Mouse (Mus musculus) kidney, embryonic 14.5 days (tissue): ENCODE results near the gene Ccnt1. TPM values are rescaled to one million over a fixed set of nuclear protein-coding genes. Genes with fewer than 3 reads are reported as not detected.

ENCODE experiments used
- ATAC-seq: fragments of 200-750 bp; cut with Nextera tagmentation; 2 replicates; pipeline ENCODE4 v1.8.0; 2017; ENCODE audit warnings: moderate number of reproducible peaks, mild to moderate bottlenecking, moderate TSS enrichment, moderate library complexity; ENCODE audit not compliant: low FRiP score, low TSS enrichment
- H3K27ac ChIP-seq: fragments of 300-500 bp; sonication (generic); 2 replicates; pipeline ENCODE4 v1.5.1; 2014; ENCODE audit warnings: low read depth, mild to moderate bottlenecking, low read length, moderate library complexity, mixed read lengths
- H3K27me3 ChIP-seq: fragments of 300-500 bp; sonication (generic); 2 replicates; pipeline ENCODE4 v1.6.1; 2014; ENCODE audit warnings: mild to moderate bottlenecking, low read length; ENCODE audit not compliant: control insufficient read depth, insufficient read depth
- H3K36me3 ChIP-seq: fragments of 300-500 bp; sonication (generic); 2 replicates; pipeline ENCODE4 v1.6.1; 2014; ENCODE audit warnings: low read length, mixed read lengths; ENCODE audit not compliant: control insufficient read depth, insufficient read depth
- H3K4me1 ChIP-seq: fragments of 300-500 bp; sonication (generic); 2 replicates; pipeline ENCODE4 v1.6.1; 2014; ENCODE audit warnings: low read length, mixed read lengths; ENCODE audit not compliant: control insufficient read depth, insufficient read depth
- H3K4me2 ChIP-seq: fragments of 300-500 bp; sonication (generic); replicated peaks from 2 replicates; pipeline ENCODE4 v1.6.1; 2014; ENCODE audit warnings: low read depth, mild to moderate bottlenecking, low read length
- H3K4me3 ChIP-seq: fragments of 300-500 bp; sonication (generic); 2 replicates; pipeline ENCODE4 v1.5.1; 2014; ENCODE audit warnings: mild to moderate bottlenecking, low read length
- H3K9ac ChIP-seq: fragments of 300-500 bp; sonication (generic); 2 replicates; pipeline ENCODE4 v1.6.1; 2014; ENCODE audit warnings: low read depth, mild to moderate bottlenecking, low read length, moderate library complexity
- H3K9me3 ChIP-seq: fragments of 300-500 bp; sonication (generic); 2 replicates; pipeline ENCODE4 v1.6.1; 2016; ENCODE audit warnings: low read length; ENCODE audit not compliant: control insufficient read depth
- WGBS: fragments of 180-500 bp; shearing (Covaris S2); extraction: QIAGEN DNeasy Blood & Tissue Kit; methylation state at CpG from one replicate; pipeline ENCODE4 v1.1.7; 2014; 5-methylcytosine and 5-hydroxymethylcytosine counted together
- polyA plus RNA-seq: library from polyadenylated mRNA; unstranded; fragments of >200 nt; fragmentation: Nextera tagmentation; extraction: Ambion mirVana; gene quantifications from 2 replicates; pipeline ENCODE4 v1.2.1, GENCODE M21; 2014

Ccnt1 gene
- polyA plus RNA-seq, 1 experiment from 2014 or later = 72.9 TPM

- Histone ChIP-seq H3K36me3 (peaks cover 10% of the 10 kb centered on the region; the same call in 1 of the 2 replicates), H3K4me2 (peak overlapping the region; percentile 54), H3K9ac (peak overlapping the region; percentile 88), H3K4me1 (peaks cover 20% of the 10 kb centered on the region), H3K4me3 (peak overlapping the region; percentile 74), H3K27me3 (no peaks in the 10 kb centered on the region), H3K27ac (peak overlapping the region; percentile 98), H3K9me3 (no peaks in the 10 kb centered on the region)
- peak; percentile 11; the same call in 1 of the 2 replicates for ATAC-seq
- WGBS = 3% methylated on average over 22 of the region's 22 CpGs
Measured at GRCm38 (mm10) chr15:98568256-98569033, 2.3 kb downstream of the Ccnt1 start.

- Histone ChIP-seq H3K4me1 (peaks cover 20% of the 10 kb centered on the region), H3K9me3 (no peaks in the 10 kb centered on the region), H3K36me3 (peaks cover 19% of the 10 kb centered on the region; the same call in 1 of the 2 replicates), H3K9ac (peak overlapping the region; percentile 88), H3K4me2 (peak overlapping the region; percentile 70), H3K27ac (peak overlapping the region; percentile 98), H3K27me3 (no peaks in the 10 kb centered on the region), H3K4me3 (peak overlapping the region; percentile 74)
- WGBS = under 1% methylated on average over 88 of the region's 88 CpGs
- ATAC-seq = peak; percentile 97
Measured at GRCm38 (mm10) chr15:98567278-98568134, 3.2 kb downstream of the Ccnt1 start.

- H3K27ac ChIP-seq = peak overlapping the region; percentile 89
- H3K4me2 ChIP-seq = peak overlapping the region; percentile 70
- H3K36me3 ChIP-seq = peaks cover 22% of the 10 kb centered on the region; the same call in 1 of the 2 replicates
- peaks cover 20% of the 10 kb centered on the region for H3K4me1 ChIP-seq
- ATAC-seq = no peak
- H3K9ac ChIP-seq = peak overlapping the region; percentile 78
- WGBS = 0% methylated on average over 15 of the region's 15 CpGs
- no peaks in the 10 kb centered on the region for H3K9me3 ChIP-seq
- H3K4me3 ChIP-seq = peak overlapping the region; percentile 74
- H3K27me3 ChIP-seq = no peaks in the 10 kb centered on the region
Measured at GRCm38 (mm10) chr15:98566973-98567277, 3.8 kb downstream of the Ccnt1 start.

- Histone ChIP-seq H3K4me3 (no peak overlapping the region), H3K9ac (no peak overlapping the region), H3K4me1 (no peaks in the 10 kb centered on the region), H3K36me3 (peaks cover 67% of the 10 kb centered on the region), H3K9me3 (no peaks in the 10 kb centered on the region), H3K27me3 (no peaks in the 10 kb centered on the region), H3K27ac (no peak overlapping the region), H3K4me2 (no peak overlapping the region)
- ATAC-seq = no peak
- WGBS = 92% methylated on average over 5 of the region's 5 CpGs
Measured at GRCm38 (mm10) chr15:98557186-98557585, 13.5 kb downstream of the Ccnt1 start.

- Histone ChIP-seq H3K27ac (no peak overlapping the region), H3K36me3 (peaks cover 78% of the 10 kb centered on the region)
- WGBS = 94% methylated on average over 4 of the region's 4 CpGs
Measured at GRCm38 (mm10) chr15:98555881-98556280, 14.8 kb downstream of the Ccnt1 start.

GRCm38 (mm10) chr15:98552758-98553157, 18.0 kb downstream of the Ccnt1 start:
- 86% methylated on average over 2 of the region's 2 CpGs for WGBS
- ATAC-seq = no peak
- no peaks in the 10 kb centered on the region for H3K9me3 ChIP-seq
- no peak overlapping the region for H3K9ac ChIP-seq
- no peaks in the 10 kb centered on the region for H3K4me1 ChIP-seq
- H3K27ac ChIP-seq = no peak overlapping the region
- H3K4me2 ChIP-seq = no peak overlapping the region
- no peaks in the 10 kb centered on the region for H3K27me3 ChIP-seq
- no peak overlapping the region for H3K4me3 ChIP-seq
- peaks cover 64% of the 10 kb centered on the region for H3K36me3 ChIP-seq

More at GRCm38 (mm10) chr15:98555881-98556280, 14.8 kb downstream of the Ccnt1 start:
- no peak overlapping the region for H3K9ac ChIP-seq
- H3K9me3 ChIP-seq = no peaks in the 10 kb centered on the region
- no peak overlapping the region for H3K4me2 ChIP-seq
- H3K4me3 ChIP-seq = no peak overlapping the region
- no peaks in the 10 kb centered on the region for H3K4me1 ChIP-seq
- no peak for ATAC-seq
- no peaks in the 10 kb centered on the region for H3K27me3 ChIP-seq

- no peaks in the 10 kb centered on the region for H3K9me3 ChIP-seq
- H3K27me3 ChIP-seq = no peaks in the 10 kb centered on the region
- H3K4me2 ChIP-seq = no peak overlapping the region
- H3K27ac ChIP-seq = no peak overlapping the region
- WGBS = 90% methylated on average over 5 of the region's 5 CpGs
- ATAC-seq = no peak
- H3K4me1 ChIP-seq = no peaks in the 10 kb centered on the region
- H3K9ac ChIP-seq = no peak overlapping the region
- no peak overlapping the region for H3K4me3 ChIP-seq
- H3K36me3 ChIP-seq = peaks cover 78% of the 10 kb centered on the region
Measured at GRCm38 (mm10) chr15:98546843-98547242, 23.9 kb downstream of the Ccnt1 start.

GRCm38 (mm10) chr15:98545151-98545550, 25.6 kb downstream of the Ccnt1 start:
- ATAC-seq = no peak
- Histone ChIP-seq H3K27ac (no peak overlapping the region), H3K4me2 (no peak overlapping the region), H3K4me3 (no peak overlapping the region), H3K36me3 (peaks cover 76% of the 10 kb centered on the region), H3K27me3 (no peaks in the 10 kb centered on the region), H3K9me3 (no peaks in the 10 kb centered on the region), H3K9ac (no peak overlapping the region), H3K4me1 (no peaks in the 10 kb centered on the region)
- WGBS = 92% methylated on average over 3 of the region's 3 CpGs

- H3K36me3 ChIP-seq = peaks cover 83% of the 10 kb centered on the region
- no peak overlapping the region for H3K27ac ChIP-seq
- no peak for ATAC-seq
Measured at GRCm38 (mm10) chr15:98543341-98543740, 27.4 kb downstream of the Ccnt1 start.

More at GRCm38 (mm10) chr15:98543341-98543740, 27.4 kb downstream of the Ccnt1 start:
- no peaks in the 10 kb centered on the region for H3K9me3 ChIP-seq
- H3K4me2 ChIP-seq = no peak overlapping the region
- no peaks in the 10 kb centered on the region for H3K27me3 ChIP-seq
- no peak overlapping the region for H3K4me3 ChIP-seq
- no peaks in the 10 kb centered on the region for H3K4me1 ChIP-seq
- WGBS = 60% methylated on average over 4 of the region's 4 CpGs
- no peak overlapping the region for H3K9ac ChIP-seq
